Mouse (Mus musculus): ENCODE results near the gene Fig4. TPM values are rescaled to one million over a fixed set of nuclear protein-coding genes. Genes with fewer than 3 reads are reported as not detected.

The Fig4 gene
- total RNA-seq, 4 experiments from 2014 or later, result 25.9 to 31.7 (median 28.2) TPM

Other genes starting within 250 kb of the Fig4 start
- gene Gpr6, start 231.0 kb downstream of the Fig4 start, total RNA-seq (2022), result not detected
- gene Ak9, start 720 bp upstream of the Fig4 start, total RNA-seq (2022), result under 1 TPM in 2 of 4 experiments, not detected in 2; 0.03 TPM
- 1 to 10 TPM; 6.5 to 9.3 (median 7.6) TPM for gene Zbtb24, start 147.1 kb upstream of the Fig4 start, total RNA-seq (2022)
- gene Mical1, start 173.1 kb upstream of the Fig4 start, total RNA-seq (2022), result 10 to 100 TPM in 2 of 4 experiments, 1 to 10 TPM in 2; 7.5 to 12.7 (median 9.8) TPM
- gene Smpd2, start 187.1 kb upstream of the Fig4 start, total RNA-seq (2022), result 10 to 100 TPM; 30.1 to 40.2 (median 34.8) TPM
- 1 to 10 TPM in 2 of 4 experiments, under 1 TPM in 2; 0.78 to 1.4 (median 1.1) TPM for gene Ppil6, start 187.2 kb upstream of the Fig4 start, total RNA-seq (2022)
- 100 to 1,000 TPM; 143 to 147 (median 145) TPM for gene Cd164, start 216.2 kb upstream of the Fig4 start, total RNA-seq (2022)